Mouse (Mus musculus) megakaryocyte, embryonic 14.5 days (primary cell): ENCODE results near the gene Mex3a.

Experiments used
- FLI1 ChIP-seq: IDR thresholded peaks from 2 replicates; pipeline ENCODE4 v1.6.1; 2012; ENCODE audit warnings: low read length, inconsistent platforms, mixed read lengths
- GATA1 ChIP-seq: IDR thresholded peaks from 3 replicates; pipeline ENCODE4 v1.6.1; 2012; ENCODE audit warnings: mixed read lengths, low read length, inconsistent platforms, borderline replicate concordance

DNA sequence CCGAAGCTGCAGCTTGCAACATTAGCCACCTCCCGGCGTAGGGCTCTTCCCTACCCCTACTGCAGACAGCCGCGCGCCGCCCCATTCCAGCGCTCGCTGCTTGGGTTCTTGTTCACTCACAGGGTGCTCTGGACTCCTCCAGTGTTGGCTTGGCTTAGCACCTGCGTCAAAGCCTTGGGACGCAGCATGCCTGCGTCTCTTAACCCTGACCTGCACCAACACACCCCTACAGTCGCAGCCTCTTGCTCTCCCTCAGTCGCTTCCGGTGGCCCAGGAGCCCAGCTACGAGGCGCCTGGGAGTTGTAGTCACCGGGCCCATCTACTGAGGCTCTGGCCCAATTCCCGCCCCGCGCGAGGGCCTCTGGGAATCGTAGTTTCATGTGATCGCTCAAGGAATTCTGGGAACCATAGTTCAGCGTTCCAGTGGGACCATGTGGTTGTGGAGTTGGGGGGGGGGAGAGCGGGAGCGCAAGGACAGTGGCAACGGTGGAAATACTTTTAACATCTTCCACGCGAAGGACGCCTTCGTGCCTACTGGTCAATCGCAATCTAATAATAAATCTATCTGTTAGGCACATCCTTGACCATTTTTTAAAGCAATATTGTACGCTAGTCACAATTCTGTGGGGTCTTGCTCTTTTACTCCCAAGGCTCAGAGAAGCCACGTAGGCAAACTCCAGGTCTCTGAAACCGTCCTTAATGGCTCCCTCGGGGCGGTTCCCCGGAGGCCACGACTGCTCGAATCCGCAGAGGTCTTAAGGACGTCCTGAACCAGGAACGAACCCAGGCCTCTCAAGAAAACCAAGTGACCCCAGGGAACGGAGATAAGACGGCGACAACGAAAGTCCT lies 20.7 kb downstream of the Mex3a start, which contains the start of gene Lamtor2:
- TF ChIP-seq GATA1: no peak
- peak; percentile 35; the same call in 1 of the 2 replicates for TF ChIP-seq FLI1
